Mouse (Mus musculus): ENCODE measurements around the gene Ttc27. TPM values are rescaled to one million over a fixed set of nuclear protein-coding genes. Genes with fewer than 3 reads are reported as not detected.
"Not testable (repeated sequence)": the region's sequence is repeated elsewhere in the genome, so short reads cannot be mapped to it uniquely, and the experiment has no call there.

The Ttc27 gene
- polyA plus RNA-seq (2016; fragmentation: Nextera tagmentation; extraction: Ambion mirVana), result 28.8 and 29.1 TPM in 2 replicates

DNA sequence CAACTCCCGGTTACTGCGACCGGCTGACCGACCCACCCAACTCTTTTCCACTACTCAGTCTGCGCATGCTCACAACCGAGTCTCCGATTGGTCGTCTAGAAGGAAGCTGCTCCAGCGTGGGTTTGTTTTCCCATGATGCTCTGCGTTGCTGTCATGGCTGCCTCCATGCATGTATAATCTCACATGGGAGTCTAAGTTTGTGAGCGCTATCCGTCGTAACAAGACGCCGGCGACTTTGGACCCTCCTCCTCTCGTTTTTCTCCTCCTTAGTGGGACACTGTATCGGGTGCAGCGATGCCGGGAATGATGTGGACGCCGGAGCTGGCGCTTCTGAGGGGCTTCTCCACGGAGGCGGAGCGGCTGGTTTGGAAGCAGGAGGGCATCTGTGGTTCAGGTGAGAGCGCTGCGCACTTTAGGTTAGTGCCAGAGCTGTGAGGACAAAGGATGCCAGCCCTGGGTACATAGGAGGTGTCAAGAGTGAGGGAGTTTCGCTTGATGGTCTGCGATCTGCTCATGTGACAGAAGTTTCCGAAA is at the start of gene Ttc27:
Gene Ttc27 (plus strand): TSS at position 115 of the 534 bp plus-strand sequence.
- peaks cover 13% of the 10 kb centered on the region for H3K4me1 ChIP-seq
- no peaks in the 10 kb centered on the region for H3K27me3 ChIP-seq (replicated peaks; ENCODE audit: low read depth, poor library complexity, severe bottlenecking)
- WGBS, result under 1% methylated on average over 31 of the region's 31 CpGs
- peaks cover 22% of the 10 kb centered on the region for H3K36me3 ChIP-seq (replicated peaks)
- peak within 1 kb of the TSS; percentile 75 for H3K27ac ChIP-seq (replicated peaks)
- peak; percentile 95 for DNase-seq (ENCODE audit: low spot score)
- peak within 1 kb of the TSS; percentile 94 for H3K4me3 ChIP-seq
- no peaks in the 10 kb centered on the region for H3K9me3 ChIP-seq

DNA sequence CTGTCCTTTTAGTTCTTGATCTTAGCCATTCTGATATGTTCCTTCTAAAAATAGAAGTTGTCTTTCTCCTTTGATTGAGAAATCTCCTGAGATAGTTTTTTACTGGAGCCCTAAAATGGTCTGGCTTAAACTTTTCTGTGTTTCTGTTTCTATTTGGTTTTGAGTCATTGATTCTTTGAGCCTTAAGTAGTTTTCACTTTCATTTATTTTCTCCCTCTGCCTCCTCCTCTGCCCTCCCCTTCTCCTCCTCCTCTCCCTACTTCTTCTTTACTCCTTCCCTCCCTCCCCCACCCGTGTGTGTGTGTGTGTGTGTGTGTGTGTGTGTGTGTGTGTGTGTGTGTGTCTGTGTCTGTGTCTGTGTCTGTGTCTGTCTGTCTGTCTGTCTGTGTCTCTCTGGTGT is 49.5 kb upstream of the Ttc27 start:
- H3K9me3 ChIP-seq, result no peaks in the 10 kb centered on the region
- no peaks in the 10 kb centered on the region for H3K27me3 ChIP-seq (replicated peaks; ENCODE audit: low read depth, poor library complexity, severe bottlenecking)
- no peaks in the 10 kb centered on the region for H3K4me1 ChIP-seq
- H3K27ac ChIP-seq (replicated peaks), result no peak overlapping the region
- no peak for DNase-seq (ENCODE audit: low spot score)
- H3K4me3 ChIP-seq, result no peak overlapping the region
- peaks cover 92% of the 10 kb centered on the region for H3K36me3 ChIP-seq (replicated peaks)
- WGBS, result 80% methylated on average over 1 of the region's 1 CpGs

DNA sequence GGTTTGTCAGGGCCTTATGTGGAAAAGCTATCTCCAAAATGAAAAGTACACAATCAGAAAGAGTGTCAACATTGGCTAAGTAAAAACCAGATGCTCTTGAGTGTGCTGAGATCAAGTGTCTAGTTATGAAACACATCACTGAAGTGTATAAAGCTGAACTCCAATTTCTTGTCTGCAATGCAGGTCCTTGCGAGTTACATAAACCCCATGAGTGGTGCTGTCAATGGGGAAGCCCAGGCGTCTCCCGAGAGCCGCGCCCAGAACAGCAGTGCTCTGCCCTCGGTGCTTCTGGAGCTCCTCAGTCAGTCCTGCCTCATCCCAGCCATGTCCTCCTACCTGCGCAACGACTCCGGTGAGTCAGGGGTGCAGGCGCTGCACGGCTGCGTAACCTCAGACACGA is 47.5 kb upstream of the Ttc27 start:
- no peak overlapping the region for H3K27ac ChIP-seq (replicated peaks)
- no peaks in the 10 kb centered on the region for H3K9me3 ChIP-seq
- no peaks in the 10 kb centered on the region for H3K27me3 ChIP-seq (replicated peaks; ENCODE audit: low read depth, poor library complexity, severe bottlenecking)
- peaks cover 89% of the 10 kb centered on the region for H3K36me3 ChIP-seq (replicated peaks)
- no peak overlapping the region for H3K4me3 ChIP-seq
- 93% methylated on average over 13 of the region's 13 CpGs for WGBS
- H3K4me1 ChIP-seq, result no peaks in the 10 kb centered on the region
- no peak for DNase-seq (ENCODE audit: low spot score)

DNA sequence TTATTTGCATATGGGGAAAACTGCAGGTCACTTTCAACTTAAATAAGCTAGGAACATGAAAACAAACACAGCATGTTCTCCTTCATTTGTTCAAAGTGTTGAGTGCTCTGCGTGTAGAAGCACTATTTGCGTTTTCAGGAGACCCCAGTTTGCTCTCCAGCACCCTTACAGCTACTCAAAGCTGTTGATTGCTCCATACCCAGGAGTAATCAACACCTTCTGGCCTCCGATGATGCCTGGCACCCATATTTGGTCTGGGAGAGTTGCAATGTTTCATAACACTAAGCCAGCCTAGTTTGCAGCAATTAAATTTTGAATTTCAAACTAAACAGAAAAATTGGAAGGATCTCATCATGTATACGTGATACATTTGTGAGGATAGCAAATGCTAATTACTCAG is 45.1 kb upstream of the Ttc27 start:
- H3K27me3 ChIP-seq (replicated peaks; ENCODE audit: low read depth, poor library complexity, severe bottlenecking), result no peaks in the 10 kb centered on the region

DNA sequence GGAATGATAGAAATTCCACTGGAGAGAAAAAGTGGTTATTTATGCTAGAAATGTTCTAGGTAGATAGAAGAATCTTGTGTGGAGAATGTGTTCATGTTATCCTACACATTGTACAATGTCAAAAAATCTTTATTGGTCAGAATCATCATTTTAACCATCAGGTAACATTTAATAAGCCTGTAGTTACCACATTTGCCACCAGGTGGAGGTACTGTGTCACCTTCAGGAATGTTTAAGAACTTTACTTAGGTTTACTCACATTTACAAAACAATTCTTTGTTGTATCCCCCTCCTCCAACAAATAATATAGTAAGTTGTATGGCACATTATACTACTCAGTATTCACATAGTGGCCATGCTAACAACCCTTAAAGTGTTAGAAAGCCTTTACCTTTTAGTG is 44.3 kb upstream of the Ttc27 start:
- H3K36me3 ChIP-seq (replicated peaks), result peaks cover 95% of the 10 kb centered on the region
- no peaks in the 10 kb centered on the region for H3K9me3 ChIP-seq
- H3K4me3 ChIP-seq, result no peak overlapping the region
- no peaks in the 10 kb centered on the region for H3K4me1 ChIP-seq
- no peak overlapping the region for H3K27ac ChIP-seq (replicated peaks)
- H3K27me3 ChIP-seq (replicated peaks; ENCODE audit: low read depth, poor library complexity, severe bottlenecking), result no peaks in the 10 kb centered on the region
- DNase-seq (ENCODE audit: low spot score), result no peak

More for the DNA sequence above, 45.1 kb upstream of the Ttc27 start:
- Histone ChIP-seq H3K4me3 (no peak overlapping the region), H3K9me3 (no peaks in the 10 kb centered on the region), H3K36me3 (replicated peaks) (peaks cover 95% of the 10 kb centered on the region), H3K4me1 (no peaks in the 10 kb centered on the region), H3K27ac (replicated peaks) (no peak overlapping the region)
- no peak for DNase-seq (ENCODE audit: low spot score)
- 87% methylated on average over 4 of the region's 4 CpGs for WGBS

DNA sequence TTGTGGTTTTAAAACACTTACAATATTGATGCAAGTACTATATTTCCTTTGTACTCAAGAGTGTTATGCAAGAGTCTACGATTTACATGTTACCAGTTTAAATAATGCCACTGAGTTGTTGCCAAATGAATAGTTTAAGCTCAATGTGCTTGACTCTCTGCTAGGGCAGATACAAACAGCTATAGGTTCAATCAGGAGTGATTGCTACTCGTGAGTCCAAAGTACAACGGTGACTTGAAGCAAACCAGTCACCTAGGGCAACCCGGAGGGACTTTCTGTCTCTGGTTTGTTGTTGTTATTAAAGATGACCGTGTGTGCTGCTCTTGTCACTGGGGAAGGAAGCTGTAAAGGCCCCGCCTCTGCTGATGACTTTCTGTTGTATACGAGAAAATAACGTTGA is 39.5 kb upstream of the Ttc27 start:
- Histone ChIP-seq H3K4me1 (no peaks in the 10 kb centered on the region), H3K36me3 (replicated peaks) (peaks cover 87% of the 10 kb centered on the region), H3K27me3 (replicated peaks; ENCODE audit: low read depth, poor library complexity, severe bottlenecking) (no peaks in the 10 kb centered on the region), H3K9me3 (no peaks in the 10 kb centered on the region), H3K27ac (replicated peaks) (no peak overlapping the region), H3K4me3 (no peak overlapping the region)
- WGBS, result 91% methylated on average over 8 of the region's 8 CpGs
- no peak for DNase-seq (ENCODE audit: low spot score)

DNA sequence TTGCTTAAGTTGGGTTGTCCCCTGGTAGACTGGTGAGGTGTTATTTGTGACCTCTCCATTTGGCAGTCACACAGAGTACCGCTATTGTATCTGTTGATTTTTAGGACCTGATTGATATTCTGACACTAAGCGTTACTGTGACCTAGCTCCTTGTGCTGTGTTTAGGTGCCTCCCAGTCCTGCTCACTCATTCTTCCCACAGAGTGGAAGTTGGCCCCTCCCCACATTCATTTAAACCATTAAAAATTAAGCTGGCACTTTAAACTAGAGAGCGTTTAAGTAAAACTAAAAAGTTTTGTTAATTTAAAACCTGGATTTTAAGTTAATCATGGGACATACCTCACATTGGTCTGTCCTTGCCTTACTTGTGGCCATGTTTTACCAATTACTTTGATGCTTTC is 32.6 kb upstream of the Ttc27 start:
- Histone ChIP-seq H3K4me3 (no peak overlapping the region), H3K36me3 (replicated peaks) (peaks cover 64% of the 10 kb centered on the region), H3K27ac (replicated peaks) (no peak overlapping the region), H3K4me1 (no peaks in the 10 kb centered on the region), H3K27me3 (replicated peaks; ENCODE audit: low read depth, poor library complexity, severe bottlenecking) (no peaks in the 10 kb centered on the region), H3K9me3 (no peaks in the 10 kb centered on the region)
- 93% methylated on average over 3 of the region's 3 CpGs for WGBS
- no peak for DNase-seq (ENCODE audit: low spot score)

DNA sequence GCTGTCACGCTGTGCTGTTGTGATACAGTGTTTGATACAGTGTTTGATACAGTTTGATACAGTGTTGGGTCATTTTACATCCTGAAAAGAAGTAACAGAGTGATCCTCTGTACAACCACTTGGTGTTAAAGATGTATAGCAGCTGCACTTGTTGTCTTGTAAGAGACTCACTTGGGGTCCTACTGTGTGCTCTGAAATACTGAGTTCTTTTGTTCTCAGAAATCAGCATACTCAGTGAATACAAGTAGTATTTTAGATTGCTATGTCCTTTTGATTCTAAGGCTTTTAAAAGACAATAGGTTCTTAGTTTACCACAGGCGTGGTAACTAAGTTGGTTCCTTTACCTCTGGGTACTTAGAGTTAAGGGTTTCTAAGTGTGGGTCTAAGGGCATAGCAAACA is 29.0 kb upstream of the Ttc27 start:
- H3K4me1 ChIP-seq, result no peaks in the 10 kb centered on the region
- H3K36me3 ChIP-seq (replicated peaks), result peaks cover 68% of the 10 kb centered on the region
- no peak overlapping the region for H3K4me3 ChIP-seq
- no peak overlapping the region for H3K27ac ChIP-seq (replicated peaks)
- no peaks in the 10 kb centered on the region for H3K9me3 ChIP-seq
- WGBS, result 91% methylated on average over 2 of the region's 2 CpGs
- H3K27me3 ChIP-seq (replicated peaks; ENCODE audit: low read depth, poor library complexity, severe bottlenecking), result no peaks in the 10 kb centered on the region
- no peak for DNase-seq (ENCODE audit: low spot score)

DNA sequence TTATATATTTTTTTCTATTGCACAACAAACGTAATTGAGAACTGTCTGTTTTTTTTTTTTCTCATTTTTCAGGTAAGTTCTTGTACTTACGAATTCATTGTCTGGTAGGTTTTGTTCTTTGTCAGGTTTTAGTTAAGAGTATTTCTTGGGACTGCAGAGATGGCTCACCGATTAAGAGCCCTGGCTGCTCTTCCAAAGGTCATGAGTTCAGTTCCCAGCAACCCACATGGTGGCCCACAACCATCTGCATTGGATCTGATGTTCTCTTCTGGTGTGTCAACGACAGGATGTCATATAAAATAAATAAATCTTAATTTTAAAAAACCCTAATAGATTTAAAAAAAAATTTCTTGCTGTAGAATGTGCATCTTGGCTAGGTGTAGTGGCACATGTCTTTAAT is 28.1 kb upstream of the Ttc27 start:
- no peak for DNase-seq (ENCODE audit: low spot score)
- Histone ChIP-seq H3K36me3 (replicated peaks) (peaks cover 76% of the 10 kb centered on the region), H3K27ac (replicated peaks) (no peak overlapping the region), H3K9me3 (no peaks in the 10 kb centered on the region), H3K4me1 (no peaks in the 10 kb centered on the region), H3K27me3 (replicated peaks; ENCODE audit: low read depth, poor library complexity, severe bottlenecking) (no peaks in the 10 kb centered on the region), H3K4me3 (no peak overlapping the region)
- WGBS, result 91% methylated on average over 4 of the region's 4 CpGs

DNA sequence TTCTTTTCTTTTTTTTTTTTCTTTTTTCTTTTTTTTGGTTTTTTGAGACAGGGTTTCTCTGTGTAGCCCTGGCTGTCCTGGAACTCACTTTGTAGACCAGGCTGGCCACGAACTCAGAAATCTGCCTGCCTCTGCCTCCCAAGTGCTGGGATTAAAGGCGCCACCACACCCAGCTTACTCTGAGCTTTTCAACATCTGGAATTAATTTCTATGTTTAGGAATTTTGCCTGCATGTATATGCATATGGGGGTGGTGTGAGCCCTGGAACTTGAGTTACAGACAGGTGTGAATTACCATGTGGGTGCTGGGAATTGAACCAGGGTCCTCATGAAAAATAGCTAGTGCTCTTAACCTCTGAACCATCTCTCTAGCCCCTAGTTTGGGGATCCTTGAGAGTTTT is 15.9 kb upstream of the Ttc27 start:
- 96% methylated on average over 2 of the region's 2 CpGs for WGBS
- not testable (repeated sequence) for H3K27me3 ChIP-seq (replicated peaks; ENCODE audit: low read depth, poor library complexity, severe bottlenecking); H3K4me3 ChIP-seq; H3K27ac ChIP-seq (replicated peaks); DNase-seq (ENCODE audit: low spot score); H3K4me1 ChIP-seq; H3K9me3 ChIP-seq
- H3K36me3 ChIP-seq (replicated peaks), result peaks cover 84% of the 10 kb centered on the region

DNA sequence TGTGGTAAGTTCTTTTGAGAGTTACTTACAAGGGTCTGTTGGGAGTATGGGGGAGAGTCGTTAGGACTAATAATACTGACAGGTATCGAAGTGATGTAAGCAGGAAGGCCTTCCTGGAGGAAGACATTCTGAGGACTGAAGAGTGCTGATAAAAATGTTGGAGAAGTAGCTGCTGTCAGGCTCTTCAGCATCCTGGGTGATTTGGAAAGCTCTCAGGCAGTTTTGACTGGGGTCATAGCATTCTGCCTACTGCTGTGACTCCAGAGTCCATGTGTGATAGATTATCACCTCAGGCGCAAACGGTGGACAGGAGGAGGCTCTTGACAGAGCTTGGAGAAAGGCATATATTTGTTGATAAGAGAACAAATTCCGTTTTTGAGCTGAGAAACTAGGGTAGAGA is 12.1 kb upstream of the Ttc27 start:
- no peak overlapping the region for H3K4me3 ChIP-seq

DNA sequence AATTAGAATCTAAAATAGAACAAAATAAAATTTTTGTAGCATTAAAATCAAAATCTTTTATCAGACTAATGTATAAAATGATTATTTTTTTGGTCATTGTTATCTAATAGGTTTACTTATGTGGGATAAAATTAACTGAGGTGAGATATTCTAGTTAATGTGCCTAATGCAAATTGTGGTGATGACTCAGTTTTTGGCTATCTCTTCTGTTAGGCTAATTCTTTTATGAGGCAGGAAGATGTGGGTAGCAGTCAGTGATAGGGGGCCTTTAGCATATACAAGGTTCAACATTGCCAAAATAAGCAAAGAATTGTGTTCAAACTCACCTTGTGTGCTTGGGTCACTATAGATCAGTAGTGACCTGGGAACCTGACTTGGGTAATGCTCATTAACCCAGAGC is 10.9 kb upstream of the Ttc27 start:
- no peak for DNase-seq (ENCODE audit: low spot score)
- Histone ChIP-seq H3K27ac (replicated peaks) (no peak overlapping the region), H3K9me3 (no peaks in the 10 kb centered on the region), H3K4me3 (no peak overlapping the region), H3K4me1 (no peaks in the 10 kb centered on the region), H3K27me3 (replicated peaks; ENCODE audit: low read depth, poor library complexity, severe bottlenecking) (no peaks in the 10 kb centered on the region), H3K36me3 (replicated peaks) (peaks cover 35% of the 10 kb centered on the region)

More for the DNA sequence above, 12.1 kb upstream of the Ttc27 start:
- H3K27ac ChIP-seq (replicated peaks), result no peak overlapping the region
- H3K4me1 ChIP-seq, result no peaks in the 10 kb centered on the region
- H3K27me3 ChIP-seq (replicated peaks; ENCODE audit: low read depth, poor library complexity, severe bottlenecking), result no peaks in the 10 kb centered on the region
- no peaks in the 10 kb centered on the region for H3K9me3 ChIP-seq
- peaks cover 46% of the 10 kb centered on the region for H3K36me3 ChIP-seq (replicated peaks)
- 86% methylated on average over 5 of the region's 5 CpGs for WGBS
- no peak for DNase-seq (ENCODE audit: low spot score)

DNA sequence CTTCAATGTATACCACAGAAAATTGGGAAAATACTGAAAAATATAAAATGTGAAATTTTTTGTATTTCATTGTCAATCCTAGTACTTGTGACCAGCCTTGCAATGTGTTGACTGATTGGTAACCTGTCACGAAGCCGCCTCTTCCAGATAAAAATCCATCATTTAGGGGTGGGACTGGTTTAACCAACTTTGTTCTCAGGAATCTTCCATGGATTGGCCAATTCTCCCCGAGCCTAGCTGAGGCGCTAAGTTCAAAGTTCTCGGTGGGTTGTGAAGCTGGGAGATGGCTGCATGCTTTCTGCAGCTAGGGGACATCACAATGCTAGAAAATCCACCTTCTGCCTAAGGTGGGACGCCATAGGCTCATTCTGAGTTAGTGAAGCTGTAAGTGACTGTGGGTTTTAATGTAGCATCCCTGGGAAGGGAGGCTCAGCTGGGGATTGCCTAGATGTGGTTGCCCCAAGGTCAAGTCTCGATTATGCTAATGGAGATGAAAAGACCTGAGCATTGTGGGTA is 9.8 kb upstream of the Ttc27 start:
- H3K27ac ChIP-seq (replicated peaks), result no peak overlapping the region
- 86% methylated on average over 7 of the region's 7 CpGs for WGBS
- no peaks in the 10 kb centered on the region for H3K9me3 ChIP-seq
- no peaks in the 10 kb centered on the region for H3K4me1 ChIP-seq
- no peak overlapping the region for H3K4me3 ChIP-seq
- no peaks in the 10 kb centered on the region for H3K27me3 ChIP-seq (replicated peaks; ENCODE audit: low read depth, poor library complexity, severe bottlenecking)
- peaks cover 26% of the 10 kb centered on the region for H3K36me3 ChIP-seq (replicated peaks)
- no peak for DNase-seq (ENCODE audit: low spot score)
